Mouse (Mus musculus): ENCODE results near the gene Rpl36-ps4.

DNA sequence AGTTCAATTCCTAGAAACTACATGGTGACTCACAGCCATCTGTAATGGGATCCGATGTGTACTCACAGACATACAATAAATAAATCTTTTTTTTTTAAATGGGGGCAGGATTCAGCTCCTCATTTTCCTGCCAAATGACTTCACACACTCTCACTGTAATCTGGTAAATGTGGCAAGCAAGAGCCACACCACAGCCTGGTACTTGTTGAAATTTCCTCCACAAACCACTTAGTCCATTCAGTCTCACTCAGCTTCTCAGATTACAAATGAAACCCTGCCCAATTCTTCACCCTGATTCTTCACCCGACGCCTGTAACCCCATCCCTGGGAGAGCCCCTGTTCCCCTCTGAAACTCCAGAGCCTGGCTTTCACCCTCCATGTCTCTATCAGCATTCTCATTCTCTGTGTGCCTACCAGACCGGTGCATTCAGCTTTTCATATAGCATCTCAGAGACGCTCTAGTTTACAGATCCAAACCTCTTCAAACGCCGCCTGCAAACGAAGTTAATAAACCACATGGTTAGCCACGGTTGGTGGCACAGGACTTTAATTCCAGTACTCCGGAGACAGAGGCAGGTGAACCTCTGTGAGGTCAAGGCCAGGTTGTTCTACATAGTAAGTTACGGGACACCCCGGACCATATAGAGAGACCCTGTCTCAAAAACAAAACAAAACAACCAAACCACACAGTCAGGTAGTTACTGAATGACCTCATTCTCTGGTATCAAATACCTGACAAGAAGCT lies 36.5 kb downstream of the Rpl36-ps4 start:
- TF ChIP-seq CTCF (IDR thresholded peaks at IDR 0.05; ENCODE audit: borderline replicate concordance, insufficient read depth, low read length) (no peak), POLR2A (IDR thresholded peaks at IDR 0.05; ENCODE audit: low read depth, low read length) (no peak)

Measured in embryonic fibroblast, embryonic 13.5 days (primary cell).